Mouse (Mus musculus) forebrain, embryonic 14.5 days (tissue): ENCODE measurements around the gene Tfap2c. TPM values are rescaled to one million over a fixed set of nuclear protein-coding genes. Genes with fewer than 3 reads are reported as not detected.

Experiments
- ATAC-seq: fragments of 200-750 bp; cut with Nextera tagmentation; 2 replicates; pipeline ENCODE4 v1.8.0; 2017; ENCODE audit warnings: mild to moderate bottlenecking, moderate library complexity
- DNase-seq: peaks from one replicate; pipeline ENCODE4 v3.0.0-alpha.2; 2015; ENCODE audit warnings: low spot score
- H3K27ac ChIP-seq: fragments of 300-500 bp; sonication (generic); 2 replicates; pipeline ENCODE4 v1.5.1; 2014; ENCODE audit warnings: low read depth, mild to moderate bottlenecking, control low read depth, low read length, moderate library complexity
- H3K27me3 ChIP-seq: fragments of 300-500 bp; sonication (generic); replicated peaks from 2 replicates; pipeline ENCODE4 v1.6.1; 2014; ENCODE audit warnings: low read length, control low read depth, mixed read lengths; ENCODE audit not compliant: control insufficient read depth, insufficient read depth
- H3K36me3 ChIP-seq: fragments of 300-500 bp; sonication (generic); 2 replicates; pipeline ENCODE4 v1.6.1; 2014; ENCODE audit warnings: low read length, control low read depth; ENCODE audit not compliant: control insufficient read depth, insufficient read depth
- H3K4me1 ChIP-seq: fragments of 300-500 bp; sonication (generic); 2 replicates; pipeline ENCODE4 v1.6.1; 2014; ENCODE audit warnings: antibody characterized with exemption, low read length, control low read depth; ENCODE audit not compliant: control insufficient read depth, insufficient read depth
- H3K4me2 ChIP-seq: fragments of 300-500 bp; sonication (generic); 2 replicates; pipeline ENCODE4 v1.6.1; 2014; ENCODE audit warnings: mild to moderate bottlenecking, control low read depth, low read length
- H3K4me3 ChIP-seq: fragments of 300-500 bp; sonication (generic); 2 replicates; pipeline ENCODE4 v1.5.1; 2014; ENCODE audit warnings: low read depth, low read length, control low read depth
- H3K9ac ChIP-seq: fragments of 300-500 bp; sonication (generic); 2 replicates; pipeline ENCODE4 v1.6.1; 2014; ENCODE audit warnings: mild to moderate bottlenecking, low read length, control low read depth, moderate library complexity
- H3K9me3 ChIP-seq: fragments of 300-500 bp; sonication (generic); replicated peaks from 2 replicates; pipeline ENCODE4 v1.6.1; 2016; ENCODE audit warnings: low read length, control low read depth, mixed read lengths; ENCODE audit not compliant: control insufficient read depth
- WGBS: fragments of 180-500 bp; shearing (Covaris S2); extraction: QIAGEN DNeasy Blood & Tissue Kit; methylation state at CpG from one replicate; pipeline ENCODE4 v1.1.7; 2014; 5-methylcytosine and 5-hydroxymethylcytosine counted together
- polyA plus RNA-seq: library from polyadenylated mRNA; unstranded; fragments of >200 nt; fragmentation: Nextera tagmentation; extraction: Ambion mirVana; gene quantifications from 2 replicates; pipeline ENCODE4 v1.2.1, GENCODE M21; 2014

Gene Tfap2c
- polyA plus RNA-seq, 1 experiment from 2014 or later: 21.8 TPM

DNA sequence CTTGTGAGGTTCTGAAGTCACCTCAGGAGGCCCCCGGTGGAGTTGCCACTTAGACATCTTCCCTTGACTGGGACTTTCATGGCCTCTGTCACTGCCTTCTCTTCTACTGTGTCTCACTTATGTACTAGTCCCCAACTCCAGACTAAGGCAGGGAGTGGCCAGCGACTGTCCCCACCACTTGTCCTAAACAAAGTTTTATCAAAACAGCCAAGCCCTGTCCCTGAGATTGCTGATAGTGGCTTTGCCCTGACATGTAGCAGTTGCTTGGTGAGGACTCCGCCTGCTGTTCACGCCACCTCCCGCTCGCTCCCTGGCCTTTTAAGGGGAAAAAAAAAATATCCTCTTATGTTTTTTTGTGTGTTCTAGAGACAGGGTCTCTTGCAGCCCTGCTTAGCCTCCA is 35.9 kb downstream of the Tfap2c start:
- Histone ChIP-seq H3K4me1 (peaks cover 5% of the 10 kb centered on the region), H3K9me3 (no peaks in the 10 kb centered on the region), H3K27ac (no peak overlapping the region), H3K36me3 (no peaks in the 10 kb centered on the region), H3K9ac (no peak overlapping the region), H3K27me3 (no peaks in the 10 kb centered on the region), H3K4me3 (no peak overlapping the region), H3K4me2 (no peak overlapping the region)
- WGBS: 86% methylated on average over 6 of the region's 6 CpGs
- no peak for ATAC-seq
- DNase-seq: no peak

GRCm38 (mm10) chr2:172589048-172589447 is 39.7 kb downstream of the Tfap2c start:
- Histone ChIP-seq H3K9ac (no peak overlapping the region), H3K36me3 (no peaks in the 10 kb centered on the region), H3K27me3 (no peaks in the 10 kb centered on the region), H3K4me1 (no peaks in the 10 kb centered on the region), H3K27ac (no peak overlapping the region), H3K4me3 (no peak overlapping the region), H3K9me3 (no peaks in the 10 kb centered on the region), H3K4me2 (no peak overlapping the region)
- no peak for ATAC-seq
- 94% methylated on average over 1 of the region's 1 CpGs for WGBS
- no peak for DNase-seq

DNA sequence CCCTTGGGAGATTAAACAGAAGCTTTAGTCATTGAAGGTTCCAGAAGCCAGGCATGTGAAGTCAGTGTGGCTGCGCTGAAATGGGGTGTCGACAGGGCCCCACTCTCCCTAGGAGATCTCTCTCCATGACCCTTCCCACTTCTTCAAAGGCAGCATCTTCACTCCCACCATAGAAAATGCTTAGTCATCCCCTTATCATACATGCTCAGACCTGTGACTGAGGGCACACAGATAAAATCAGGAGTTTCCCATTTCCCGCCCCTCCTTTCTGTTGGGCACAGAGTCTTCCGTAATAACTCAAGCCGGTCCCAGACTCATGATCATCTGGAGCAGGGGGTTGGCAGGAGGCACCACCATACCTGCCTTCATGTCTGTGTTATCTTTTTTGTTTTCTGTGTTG is 41.4 kb downstream of the Tfap2c start:
- no peak overlapping the region for H3K9ac ChIP-seq
- no peak overlapping the region for H3K27ac ChIP-seq
- DNase-seq (no peak), ATAC-seq (no peak)
- H3K9me3 ChIP-seq: no peaks in the 10 kb centered on the region
- H3K4me3 ChIP-seq: no peak overlapping the region
- no peaks in the 10 kb centered on the region for H3K4me1 ChIP-seq
- no peaks in the 10 kb centered on the region for H3K36me3 ChIP-seq
- no peak overlapping the region for H3K4me2 ChIP-seq
- no peaks in the 10 kb centered on the region for H3K27me3 ChIP-seq
- WGBS: 92% methylated on average over 5 of the region's 5 CpGs

GRCm38 (mm10) chr2:172594326-172594725 is 44.9 kb downstream of the Tfap2c start:
- WGBS: 89% methylated on average over 7 of the region's 7 CpGs
- Histone ChIP-seq H3K9me3 (no peaks in the 10 kb centered on the region), H3K9ac (no peak overlapping the region), H3K27me3 (no peaks in the 10 kb centered on the region), H3K27ac (no peak overlapping the region), H3K36me3 (no peaks in the 10 kb centered on the region), H3K4me1 (no peaks in the 10 kb centered on the region), H3K4me2 (no peak overlapping the region), H3K4me3 (no peak overlapping the region)
- no peak for DNase-seq
- no peak for ATAC-seq

GRCm38 (mm10) chr2:172597056-172597455 is 47.7 kb downstream of the Tfap2c start:
- Histone ChIP-seq H3K4me3 (no peak overlapping the region), H3K9ac (no peak overlapping the region), H3K4me2 (no peak overlapping the region), H3K4me1 (no peaks in the 10 kb centered on the region), H3K27ac (no peak overlapping the region), H3K9me3 (no peaks in the 10 kb centered on the region), H3K27me3 (no peaks in the 10 kb centered on the region), H3K36me3 (no peaks in the 10 kb centered on the region)
- ATAC-seq: no peak
- WGBS: 57% methylated on average over 7 of the region's 7 CpGs
- no peak for DNase-seq

DNA sequence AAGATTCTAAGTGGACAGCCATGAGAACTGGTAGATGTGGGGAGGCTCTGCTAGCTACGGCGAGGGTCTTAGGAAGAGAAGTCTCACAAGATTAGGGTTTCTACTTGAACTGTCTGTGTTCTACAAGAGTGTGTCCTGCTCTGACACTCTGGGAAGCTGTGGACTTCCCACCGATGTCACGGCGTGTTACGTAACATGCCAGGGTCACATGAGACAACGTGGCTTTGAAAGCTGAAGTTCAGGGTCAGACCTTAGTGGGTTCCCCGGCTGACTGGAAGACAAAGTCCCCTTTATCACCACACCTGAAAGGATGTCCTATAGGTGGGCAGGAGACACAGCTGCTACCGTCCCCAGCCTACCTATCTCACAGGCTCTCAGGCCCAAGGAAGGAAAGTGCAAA is 48.5 kb downstream of the Tfap2c start:
- WGBS: 89% methylated on average over 9 of the region's 9 CpGs
- Histone ChIP-seq H3K4me1 (no peaks in the 10 kb centered on the region), H3K4me3 (no peak overlapping the region), H3K9ac (no peak overlapping the region), H3K4me2 (no peak overlapping the region), H3K27me3 (no peaks in the 10 kb centered on the region), H3K9me3 (no peaks in the 10 kb centered on the region), H3K27ac (no peak overlapping the region), H3K36me3 (no peaks in the 10 kb centered on the region)
- no peak for ATAC-seq
- DNase-seq: no peak

- WGBS: 92% methylated on average over 3 of the region's 3 CpGs
- H3K36me3 ChIP-seq: no peaks in the 10 kb centered on the region
- no peaks in the 10 kb centered on the region for H3K27me3 ChIP-seq
- no peak overlapping the region for H3K4me3 ChIP-seq
- no peak overlapping the region for H3K27ac ChIP-seq
- H3K9ac ChIP-seq: no peak overlapping the region
- no peaks in the 10 kb centered on the region for H3K4me1 ChIP-seq
- no peak overlapping the region for H3K4me2 ChIP-seq
- ATAC-seq (no peak), DNase-seq (no peak)
- no peaks in the 10 kb centered on the region for H3K9me3 ChIP-seq
These were observed 55.2 kb downstream of the Tfap2c start for GRCm38 (mm10) chr2:172604625-172605024.

DNA sequence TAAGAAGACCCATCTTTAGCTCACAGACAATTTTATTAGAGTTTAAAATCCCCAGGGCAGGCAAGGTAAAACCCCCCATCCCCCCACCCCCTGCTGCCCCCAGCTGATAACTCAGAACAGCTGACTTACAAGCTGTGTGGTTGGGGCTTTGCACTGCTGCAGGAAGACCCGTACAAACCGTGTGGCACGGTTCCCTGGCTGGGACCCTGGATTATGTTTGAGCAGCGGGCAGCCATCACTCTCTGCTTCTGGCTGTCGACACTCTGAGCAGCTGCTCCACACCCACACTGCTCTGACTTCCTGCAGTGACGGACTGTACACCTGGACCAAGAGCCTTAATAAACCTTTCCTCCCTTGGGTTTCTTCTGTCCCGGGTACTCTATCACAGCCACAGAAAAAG is 56.2 kb downstream of the Tfap2c start:
- H3K4me2 ChIP-seq: no peak overlapping the region
- H3K36me3 ChIP-seq: no peaks in the 10 kb centered on the region
- H3K9ac ChIP-seq: no peak overlapping the region
- ATAC-seq: no peak
- no peaks in the 10 kb centered on the region for H3K9me3 ChIP-seq
- H3K27me3 ChIP-seq: no peaks in the 10 kb centered on the region
- H3K4me3 ChIP-seq: no peak overlapping the region
- H3K27ac ChIP-seq: no peak overlapping the region
- 47% methylated on average over 7 of the region's 7 CpGs for WGBS
- H3K4me1 ChIP-seq: no peaks in the 10 kb centered on the region
- DNase-seq: no peak

GRCm38 (mm10) chr2:172607710-172608109 is 58.3 kb downstream of the Tfap2c start:
- no peak overlapping the region for H3K4me3 ChIP-seq
- H3K9ac ChIP-seq: no peak overlapping the region
- no peak for ATAC-seq
- no peaks in the 10 kb centered on the region for H3K27me3 ChIP-seq
- H3K4me1 ChIP-seq: no peaks in the 10 kb centered on the region
- WGBS: 84% methylated on average over 11 of the region's 11 CpGs
- no peak overlapping the region for H3K27ac ChIP-seq
- H3K4me2 ChIP-seq: no peak overlapping the region
- no peaks in the 10 kb centered on the region for H3K36me3 ChIP-seq
- no peaks in the 10 kb centered on the region for H3K9me3 ChIP-seq
- no peak for DNase-seq
